In the genomic region with DNA sequence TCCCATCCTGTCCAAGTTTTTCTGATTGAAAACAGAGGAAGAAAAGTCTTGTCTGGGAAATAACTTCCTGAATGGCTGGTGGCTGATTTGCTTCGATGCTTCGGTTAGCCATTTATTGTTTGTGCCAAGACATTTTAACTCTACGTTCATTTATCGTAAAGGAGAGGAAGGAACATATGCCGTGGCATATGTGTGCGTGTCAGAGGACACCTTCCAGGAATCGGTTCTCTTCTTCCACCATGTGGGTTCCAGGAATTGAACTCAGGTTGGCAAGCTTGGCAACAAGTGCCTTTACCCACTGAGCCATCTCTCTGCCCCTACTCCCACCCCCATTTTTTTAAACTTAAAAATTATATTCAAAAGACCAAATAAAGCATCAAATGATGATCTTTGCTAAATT, we compare ENCODE assay signal across 33 mouse cellular contexts.
"Had no signal": no experiment of that assay in that cellular context is flagged by ENCODE, and none has a peak within 500 bp of the region (broad histone marks: within the 10 kb centered on the region; RNA-seq: fewer than 3 reads in every experiment).

No protein-coding gene starts in this region.

- DNase-seq: heart, postnatal 10 days; heart, postnatal 14 days; heart, postnatal 36 days; heart, postnatal 4 days; kidney, adult 11 months; kidney, adult 18-20 months; kidney, adult 2 months; kidney, adult 8-10 months; kidney, adult 9 months; kidney, postnatal 10 days; kidney, postnatal 14 days; kidney, postnatal 25 days; kidney, postnatal 36 days; kidney, postnatal 4 days; layer of hippocampus, adult 9-11 months; layer of hippocampus, postnatal 36 days had no signal

- H3K36me3 ChIP-seq: heart, embryonic 13.5 days; heart, embryonic 15.5 days; hindbrain, embryonic 10.5 days; hindbrain, embryonic 12.5 days; hindbrain, embryonic 13.5 days; hindbrain, embryonic 15.5 days; intestine, embryonic 15.5 days; kidney, embryonic 15.5 days had no signal

- H3K27me3 ChIP-seq: heart, embryonic 13.5 days; heart, embryonic 15.5 days; hindbrain, embryonic 12.5 days; hindbrain, embryonic 13.5 days; hindbrain, embryonic 15.5 days; intestine, embryonic 15.5 days; kidney, embryonic 15.5 days had no signal

- H3K4me2 ChIP-seq: heart, embryonic 13.5 days; heart, embryonic 15.5 days; hindbrain, embryonic 12.5 days; hindbrain, embryonic 13.5 days; hindbrain, embryonic 14.5 days; hindbrain, embryonic 15.5 days; intestine, embryonic 15.5 days; kidney, embryonic 15.5 days had no signal

- H3K9ac ChIP-seq: heart, embryonic 13.5 days; heart, embryonic 15.5 days; hindbrain, embryonic 12.5 days; hindbrain, embryonic 13.5 days; hindbrain, embryonic 14.5 days; hindbrain, embryonic 15.5 days; intestine, embryonic 15.5 days; kidney, embryonic 15.5 days had no signal

- H3K4me3 ChIP-seq: heart, embryonic 13.5 days; heart, embryonic 15.5 days; hindbrain, embryonic 10.5 days; hindbrain, embryonic 12.5 days; hindbrain, embryonic 13.5 days; hindbrain, embryonic 15.5 days; intestine, embryonic 15.5 days; kidney, embryonic 15.5 days; layer of hippocampus, adult 2 months; left cerebral cortex, adult 2 months had no signal

- ATAC-seq: hindbrain, embryonic 16.5 days; hindbrain, postnatal 0 days; inflammation-experienced regulatory T-cells, adult 6 months; intestine, embryonic 15.5 days; intestine, embryonic 16.5 days; intestine, postnatal 0 days had no signal

- H3K9me3 ChIP-seq: heart, embryonic 13.5 days; heart, embryonic 15.5 days; hindbrain, embryonic 10.5 days; hindbrain, embryonic 12.5 days; hindbrain, embryonic 13.5 days; hindbrain, embryonic 15.5 days; intestine, embryonic 15.5 days; kidney, embryonic 15.5 days had no signal

- H3K27ac ChIP-seq: heart, embryonic 13.5 days; heart, embryonic 15.5 days; hindbrain, embryonic 10.5 days; hindbrain, embryonic 12.5 days; hindbrain, embryonic 13.5 days; hindbrain, embryonic 14.5 days; hindbrain, embryonic 15.5 days; hindbrain, postnatal 0 days; intestine, embryonic 15.5 days; kidney, embryonic 15.5 days; kidney, postnatal 0 days; layer of hippocampus, adult 2 months; left cerebral cortex, adult 2 months had no signal

- H3K4me1 ChIP-seq: heart, embryonic 13.5 days; heart, embryonic 15.5 days; hindbrain, embryonic 12.5 days; intestine, embryonic 15.5 days had no signal
